Mouse (Mus musculus): Measurements from ENCODE around the gene Dpp3. TPM values are rescaled to one million over a fixed set of nuclear protein-coding genes. Genes with fewer than 3 reads are reported as not detected.

Gene Dpp3
- polyA plus RNA-seq, 1 experiment from 2014 or later, result 87.8 TPM

DNA sequence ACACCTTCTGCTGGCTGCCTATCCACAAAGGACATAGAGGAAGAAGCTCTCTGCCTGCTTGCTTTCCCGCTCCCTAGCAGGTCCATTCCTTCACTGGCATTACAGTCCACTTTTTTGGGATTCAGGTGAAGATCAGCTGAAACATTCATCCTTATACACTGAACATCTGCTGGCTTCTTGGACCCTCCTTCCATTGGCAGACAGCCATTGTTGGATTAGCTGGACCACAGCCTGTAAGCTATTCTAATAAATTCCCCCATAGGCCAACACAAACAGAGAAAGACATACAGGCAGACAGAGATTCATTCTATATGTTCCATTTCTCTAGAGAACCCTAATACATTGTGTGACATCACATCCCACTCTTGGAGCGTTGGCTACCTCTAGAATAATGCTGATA lies 8.8 kb upstream of the Dpp3 start:
- H3K27ac ChIP-seq (ENCODE audit: low read depth, low read length), result no peak overlapping the region
- 71% methylated on average over 2 of the region's 2 CpGs for WGBS (ENCODE audit: insufficient replicate concordance)

DNA sequence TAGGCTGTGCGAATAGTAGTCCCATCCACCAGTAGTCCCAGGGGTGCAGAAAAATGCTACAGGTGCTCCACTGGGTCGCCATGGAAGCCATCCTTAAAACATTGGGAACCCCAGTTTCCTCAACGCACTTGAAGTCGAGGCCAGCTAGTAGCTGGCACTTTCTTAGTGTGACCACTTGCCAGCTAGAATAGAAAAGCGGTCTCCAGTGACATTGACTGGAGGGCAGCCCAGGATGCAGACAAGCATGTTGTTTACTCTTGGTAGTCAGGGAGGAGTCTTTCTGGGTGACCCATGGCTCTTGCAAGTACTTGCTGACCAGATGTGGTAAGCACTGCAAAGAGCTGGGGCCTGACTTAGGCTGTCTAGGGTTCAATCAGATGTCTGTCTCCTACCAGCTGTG lies 694 bp upstream of the Dpp3 start:
- ATAC-seq (replicated peaks; ENCODE audit: insufficient number of reproducible peaks, low FRiP score, low TSS enrichment), result no peak
- H3K27me3 ChIP-seq (ENCODE audit: control insufficient read depth, insufficient read depth, low read length), result no peaks in the 10 kb centered on the region; the same call in 1 of the 2 replicates
- 65% methylated on average over 5 of the region's 5 CpGs for WGBS (ENCODE audit: insufficient replicate concordance)
- H3K4me2 ChIP-seq, result peak overlapping the region; percentile 61
- no peaks in the 10 kb centered on the region for H3K9me3 ChIP-seq (replicated peaks; ENCODE audit: control insufficient read depth, low read length)
- peaks cover 4% of the 10 kb centered on the region; the same call in 1 of the 2 replicates for H3K4me1 ChIP-seq (ENCODE audit: control insufficient read depth, insufficient read depth, low read length)
- peak overlapping the region; percentile 60; the same call in 1 of the 2 replicates for H3K27ac ChIP-seq (ENCODE audit: low read depth, low read length)
- peaks cover 12% of the 10 kb centered on the region; the same call in 1 of the 2 replicates for H3K36me3 ChIP-seq (ENCODE audit: control insufficient read depth, insufficient read depth, low read length)
- H3K9ac ChIP-seq (ENCODE audit: low read depth, low read length), result peak overlapping the region; percentile 84
- H3K4me3 ChIP-seq (ENCODE audit: low read depth, low read length), result peak overlapping the region; percentile 76

More for the DNA sequence above, 8.8 kb upstream of the Dpp3 start:
- no peak for ATAC-seq (replicated peaks; ENCODE audit: insufficient number of reproducible peaks, low FRiP score, low TSS enrichment)
- peaks cover 12% of the 10 kb centered on the region for H3K27me3 ChIP-seq (ENCODE audit: control insufficient read depth, insufficient read depth, low read length)
- no peak overlapping the region for H3K4me2 ChIP-seq
- no peak overlapping the region for H3K9ac ChIP-seq (ENCODE audit: low read depth, low read length)
- no peaks in the 10 kb centered on the region for H3K4me1 ChIP-seq (ENCODE audit: control insufficient read depth, insufficient read depth, low read length)
- no peaks in the 10 kb centered on the region for H3K36me3 ChIP-seq (ENCODE audit: control insufficient read depth, insufficient read depth, low read length)
- no peak overlapping the region for H3K4me3 ChIP-seq (ENCODE audit: low read depth, low read length)
- H3K9me3 ChIP-seq (replicated peaks; ENCODE audit: control insufficient read depth, low read length), result no peaks in the 10 kb centered on the region

DNA sequence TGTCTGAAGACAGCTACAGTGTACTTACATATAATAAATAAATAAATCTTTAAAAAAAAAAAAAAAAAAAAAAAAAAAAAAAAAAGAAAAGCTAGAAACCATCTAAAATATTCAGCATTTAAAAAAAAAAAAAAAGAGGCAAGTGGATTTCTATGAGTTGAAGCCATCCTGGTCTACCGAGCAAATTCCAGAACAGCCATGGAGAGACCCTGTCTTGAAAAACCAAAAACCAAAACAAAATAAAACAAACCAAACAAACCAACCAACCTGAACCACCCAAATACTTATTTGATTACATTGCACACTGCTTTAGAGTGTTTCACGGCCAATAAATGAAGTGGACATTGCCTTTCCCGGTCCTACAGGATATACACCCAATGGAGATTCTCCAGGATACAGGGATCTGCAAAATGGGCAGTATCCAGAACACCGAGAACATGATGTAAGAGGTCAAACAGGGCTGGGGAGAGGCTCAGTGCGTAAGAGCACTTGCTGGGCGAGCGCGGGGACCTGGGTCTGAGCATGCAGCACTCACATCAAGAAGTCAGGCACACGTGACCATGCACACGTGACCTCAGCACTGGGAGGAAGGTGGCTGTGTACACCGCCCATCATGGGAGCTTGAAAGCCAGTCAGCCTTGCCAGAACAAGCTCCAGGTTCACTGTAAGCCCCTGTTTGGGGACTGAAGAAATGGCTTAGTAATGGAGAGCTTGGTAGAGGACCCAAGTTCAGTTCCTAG lies 2.8 kb downstream of the Dpp3 start:
- no peak for ATAC-seq (replicated peaks; ENCODE audit: insufficient number of reproducible peaks, low FRiP score, low TSS enrichment)
- Histone ChIP-seq H3K4me2 (no peak overlapping the region), H3K4me1 (ENCODE audit: control insufficient read depth, insufficient read depth, low read length) (peaks cover 4% of the 10 kb centered on the region; the same call in 1 of the 2 replicates), H3K4me3 (ENCODE audit: low read depth, low read length) (no peak overlapping the region), H3K9me3 (replicated peaks; ENCODE audit: control insufficient read depth, low read length) (no peaks in the 10 kb centered on the region), H3K27ac (ENCODE audit: low read depth, low read length) (no peak overlapping the region), H3K36me3 (ENCODE audit: control insufficient read depth, insufficient read depth, low read length) (peaks cover 31% of the 10 kb centered on the region), H3K27me3 (ENCODE audit: control insufficient read depth, insufficient read depth, low read length) (no peaks in the 10 kb centered on the region), H3K9ac (ENCODE audit: low read depth, low read length) (no peak overlapping the region)
- WGBS (ENCODE audit: insufficient replicate concordance), result 95% methylated on average over 11 of the region's 11 CpGs

DNA sequence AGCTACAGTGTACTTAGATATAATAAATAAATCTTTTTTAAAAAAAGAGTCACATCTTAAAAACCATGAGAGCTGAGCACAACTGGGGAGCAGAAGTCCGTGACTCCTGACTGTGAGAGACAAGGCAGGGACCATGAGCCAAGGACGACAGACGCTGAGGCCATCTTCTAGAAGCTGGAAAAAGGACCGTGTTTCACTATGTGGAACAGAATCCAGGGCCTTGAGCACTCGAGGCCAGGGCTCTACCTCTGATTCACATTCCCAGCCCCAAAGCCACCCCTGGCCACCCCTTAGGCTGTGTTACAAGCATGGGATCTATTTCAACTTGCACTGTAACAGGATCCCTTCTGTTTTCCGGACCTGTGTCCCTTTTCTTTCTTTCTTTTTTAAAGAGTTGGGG lies 8.4 kb downstream of the Dpp3 start:
- WGBS (ENCODE audit: insufficient replicate concordance), result 81% methylated on average over 6 of the region's 6 CpGs
- Histone ChIP-seq H3K4me2 (no peak overlapping the region), H3K9me3 (replicated peaks; ENCODE audit: control insufficient read depth, low read length) (no peaks in the 10 kb centered on the region), H3K4me1 (ENCODE audit: control insufficient read depth, insufficient read depth, low read length) (no peaks in the 10 kb centered on the region), H3K9ac (ENCODE audit: low read depth, low read length) (no peak overlapping the region), H3K36me3 (ENCODE audit: control insufficient read depth, insufficient read depth, low read length) (peaks cover 47% of the 10 kb centered on the region), H3K27me3 (ENCODE audit: control insufficient read depth, insufficient read depth, low read length) (no peaks in the 10 kb centered on the region), H3K27ac (ENCODE audit: low read depth, low read length) (no peak overlapping the region), H3K4me3 (ENCODE audit: low read depth, low read length) (no peak overlapping the region)
- no peak for ATAC-seq (replicated peaks; ENCODE audit: insufficient number of reproducible peaks, low FRiP score, low TSS enrichment)

DNA sequence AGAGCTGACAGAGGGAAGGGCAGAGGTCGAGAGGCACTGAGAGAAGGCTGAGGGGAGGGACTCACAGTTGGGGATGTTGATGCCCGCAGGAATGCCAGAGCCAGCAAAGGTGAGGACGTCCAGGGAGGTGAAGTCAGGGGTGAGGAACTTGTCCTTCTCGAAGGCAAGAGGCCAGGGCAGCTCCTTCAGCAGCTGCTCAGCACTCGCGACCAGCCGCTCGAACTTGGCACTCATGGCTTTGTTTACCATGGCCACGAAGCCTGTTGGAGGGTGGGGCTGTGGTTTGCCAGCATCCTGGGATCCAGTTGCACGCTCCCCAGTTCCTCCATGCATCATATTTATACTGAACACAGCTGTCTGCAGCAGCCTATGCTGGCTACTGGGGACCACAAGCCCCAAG lies 11.3 kb downstream of the Dpp3 start:
- no peak for ATAC-seq (replicated peaks; ENCODE audit: insufficient number of reproducible peaks, low FRiP score, low TSS enrichment)
- 81% methylated on average over 10 of the region's 10 CpGs for WGBS (ENCODE audit: insufficient replicate concordance)
- no peaks in the 10 kb centered on the region for H3K4me1 ChIP-seq (ENCODE audit: control insufficient read depth, insufficient read depth, low read length)
- no peaks in the 10 kb centered on the region for H3K27me3 ChIP-seq (ENCODE audit: control insufficient read depth, insufficient read depth, low read length)
- no peak overlapping the region for H3K4me2 ChIP-seq
- H3K4me3 ChIP-seq (ENCODE audit: low read depth, low read length), result no peak overlapping the region
- no peaks in the 10 kb centered on the region for H3K9me3 ChIP-seq (replicated peaks; ENCODE audit: control insufficient read depth, low read length)
- no peak overlapping the region for H3K9ac ChIP-seq (ENCODE audit: low read depth, low read length)
- peaks cover 39% of the 10 kb centered on the region for H3K36me3 ChIP-seq (ENCODE audit: control insufficient read depth, insufficient read depth, low read length)
- no peak overlapping the region for H3K27ac ChIP-seq (ENCODE audit: low read depth, low read length)

DNA sequence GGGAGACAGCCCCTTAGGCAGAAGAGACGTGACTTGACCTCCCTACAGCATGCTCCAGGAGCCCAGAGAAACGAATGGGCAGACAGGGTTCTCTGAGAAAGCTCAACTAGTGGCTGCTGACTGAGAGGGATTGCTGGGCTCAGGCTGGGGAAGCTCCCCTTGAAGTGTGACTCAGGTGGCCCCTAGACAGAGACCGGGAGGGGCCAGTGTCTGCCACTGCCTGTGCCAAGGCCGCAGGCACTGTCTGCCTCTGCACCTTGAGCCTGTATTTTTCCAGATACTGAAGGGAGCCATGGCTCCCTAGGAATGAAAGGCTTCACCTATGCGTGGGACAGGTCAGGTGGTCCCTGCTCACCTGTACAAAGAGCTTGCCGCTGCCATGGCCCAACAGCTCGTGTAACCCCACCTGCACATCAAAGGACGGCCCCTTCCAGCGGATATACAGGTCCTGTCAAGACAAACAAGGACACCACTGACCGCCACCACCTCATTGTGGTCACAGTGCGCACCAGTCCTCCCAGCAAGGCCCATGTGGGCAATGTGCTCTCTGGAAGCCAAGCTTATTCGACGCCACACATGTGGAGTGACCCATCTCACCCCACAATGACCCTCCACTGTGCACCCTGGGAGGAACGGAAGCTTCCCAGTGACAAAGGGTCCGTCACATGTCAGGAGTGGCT lies 12.0 kb downstream of the Dpp3 start:
- Histone ChIP-seq H3K9ac (ENCODE audit: low read depth, low read length) (no peak overlapping the region), H3K4me1 (ENCODE audit: control insufficient read depth, insufficient read depth, low read length) (no peaks in the 10 kb centered on the region), H3K27me3 (ENCODE audit: control insufficient read depth, insufficient read depth, low read length) (no peaks in the 10 kb centered on the region), H3K36me3 (ENCODE audit: control insufficient read depth, insufficient read depth, low read length) (peaks cover 34% of the 10 kb centered on the region), H3K9me3 (replicated peaks; ENCODE audit: control insufficient read depth, low read length) (no peaks in the 10 kb centered on the region), H3K4me3 (ENCODE audit: low read depth, low read length) (no peak overlapping the region), H3K27ac (ENCODE audit: low read depth, low read length) (no peak overlapping the region), H3K4me2 (no peak overlapping the region)
- 90% methylated on average over 15 of the region's 15 CpGs for WGBS (ENCODE audit: insufficient replicate concordance)
- ATAC-seq (replicated peaks; ENCODE audit: insufficient number of reproducible peaks, low FRiP score, low TSS enrichment), result no peak

DNA sequence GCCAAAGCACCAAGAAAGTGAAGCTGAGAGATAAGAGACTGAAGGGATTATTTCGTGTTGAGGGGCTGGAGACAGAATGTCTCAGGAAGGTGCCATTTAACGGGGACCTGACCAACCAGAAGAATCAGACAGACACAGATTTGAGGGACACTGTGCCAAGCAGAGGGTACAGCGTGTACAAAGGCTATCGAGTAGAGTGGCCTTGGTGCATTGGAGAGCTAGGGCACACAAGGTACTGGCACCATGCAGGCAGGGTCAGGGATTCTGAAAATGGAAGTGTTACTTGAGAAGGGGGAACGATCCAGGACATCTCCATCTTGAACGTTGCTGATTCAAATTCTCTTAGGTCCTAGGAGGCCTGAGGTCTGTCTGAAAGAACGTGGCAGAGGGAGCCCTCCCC lies 18.7 kb downstream of the Dpp3 start:
- Histone ChIP-seq H3K4me2 (no peak overlapping the region), H3K4me1 (ENCODE audit: control insufficient read depth, insufficient read depth, low read length) (0 out of 2 replicates have a peak, but pooled peaks cover 2% of the 10 kb centered on the region), H3K36me3 (ENCODE audit: control insufficient read depth, insufficient read depth, low read length) (peaks cover 24% of the 10 kb centered on the region), H3K9me3 (replicated peaks; ENCODE audit: control insufficient read depth, low read length) (no peaks in the 10 kb centered on the region), H3K27ac (ENCODE audit: low read depth, low read length) (no peak overlapping the region), H3K27me3 (ENCODE audit: control insufficient read depth, insufficient read depth, low read length) (no peaks in the 10 kb centered on the region), H3K9ac (ENCODE audit: low read depth, low read length) (no peak overlapping the region), H3K4me3 (ENCODE audit: low read depth, low read length) (no peak overlapping the region)
- 88% methylated on average over 7 of the region's 7 CpGs for WGBS (ENCODE audit: insufficient replicate concordance)
- no peak for ATAC-seq (replicated peaks; ENCODE audit: insufficient number of reproducible peaks, low FRiP score, low TSS enrichment)

DNA sequence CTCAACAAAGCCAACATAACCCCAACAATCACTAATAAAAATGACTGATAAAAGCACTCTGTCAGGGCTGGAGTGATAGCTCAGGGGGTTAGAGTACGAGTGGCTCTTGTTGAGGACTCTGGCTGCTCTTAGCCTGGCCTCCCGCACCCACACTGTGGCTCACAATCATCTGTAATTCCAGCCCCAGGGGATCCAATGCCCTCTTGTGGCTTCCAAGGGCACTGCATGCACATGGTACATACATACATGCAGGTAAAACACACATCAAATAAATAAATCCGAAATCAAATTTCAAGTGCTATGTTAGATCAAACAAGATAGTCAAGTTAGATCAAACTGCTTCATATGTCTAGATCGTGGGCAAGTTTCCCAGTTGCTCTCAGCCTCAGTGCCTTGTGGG lies 20.0 kb downstream of the Dpp3 start:
- H3K4me2 ChIP-seq, result no peak overlapping the region
- H3K4me3 ChIP-seq (ENCODE audit: low read depth, low read length), result no peak overlapping the region
- 79% methylated on average over 4 of the region's 4 CpGs for WGBS (ENCODE audit: insufficient replicate concordance)
- no peaks in the 10 kb centered on the region; the same call in 1 of the 2 replicates for H3K27me3 ChIP-seq (ENCODE audit: control insufficient read depth, insufficient read depth, low read length)
- no peak overlapping the region for H3K27ac ChIP-seq (ENCODE audit: low read depth, low read length)
- H3K36me3 ChIP-seq (ENCODE audit: control insufficient read depth, insufficient read depth, low read length), result peaks cover 17% of the 10 kb centered on the region
- 0 out of 2 replicates have a peak, but pooled peaks cover 2% of the 10 kb centered on the region for H3K4me1 ChIP-seq (ENCODE audit: control insufficient read depth, insufficient read depth, low read length)
- ATAC-seq (replicated peaks; ENCODE audit: insufficient number of reproducible peaks, low FRiP score, low TSS enrichment), result no peak
- no peak overlapping the region for H3K9ac ChIP-seq (ENCODE audit: low read depth, low read length)
- no peaks in the 10 kb centered on the region for H3K9me3 ChIP-seq (replicated peaks; ENCODE audit: control insufficient read depth, low read length)
